Mouse (Mus musculus) left cerebral cortex, adult 18-20 months (tissue): ENCODE data around the gene Pde7b. TPM values are rescaled to one million over a fixed set of nuclear protein-coding genes. Genes with fewer than 3 reads are reported as not detected.

Experiments used
- DNase-seq, 2 experiments: peaks; one replicate each; pipeline ENCODE4 v3.0.0; 2021 to 2022; ENCODE audit warnings: low spot score in 2 of 2, mixed read lengths in 1 of 2
- total RNA-seq, 2 experiments: library from RNA; stranded (reverse); gene quantifications; 2 replicates each; pipeline ENCODE4 v1.2.3; 2021

The Pde7b gene
- total RNA-seq, 2 experiments from 2014 or later: 60.8 to 67.0 TPM

GRCm38 (mm10) chr10:20657316-20658081 is 67.4 kb downstream of the Pde7b start:
- DNase-seq: no peak

GRCm38 (mm10) chr10:20654590-20654989 is 70.3 kb downstream of the Pde7b start:
- DNase-seq: no peak

DNA sequence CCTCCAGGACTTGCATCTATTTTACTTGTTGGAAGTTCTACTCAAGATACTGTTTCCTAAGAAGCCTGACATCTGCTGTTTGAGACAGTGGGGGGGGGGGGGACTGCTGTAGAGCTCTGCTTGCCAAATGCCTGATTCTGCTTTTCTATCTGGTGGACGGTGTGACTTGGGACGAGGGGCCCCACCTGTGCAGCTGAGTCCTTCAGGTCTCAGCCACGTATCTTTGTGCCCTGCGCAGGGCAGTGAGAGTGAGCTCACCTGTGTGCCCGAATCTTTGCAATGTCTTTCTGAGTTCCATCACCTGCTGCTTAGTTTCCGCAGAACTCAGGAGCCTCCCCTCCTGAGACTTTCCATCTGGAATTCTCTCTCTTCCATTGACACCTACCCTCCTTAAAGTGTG is 70.7 kb downstream of the Pde7b start:
- no peak for DNase-seq

GRCm38 (mm10) chr10:20653299-20653698 is 71.6 kb downstream of the Pde7b start:
- DNase-seq: no peak

GRCm38 (mm10) chr10:20636381-20636780 is 88.5 kb downstream of the Pde7b start:
- no peak for DNase-seq

DNA sequence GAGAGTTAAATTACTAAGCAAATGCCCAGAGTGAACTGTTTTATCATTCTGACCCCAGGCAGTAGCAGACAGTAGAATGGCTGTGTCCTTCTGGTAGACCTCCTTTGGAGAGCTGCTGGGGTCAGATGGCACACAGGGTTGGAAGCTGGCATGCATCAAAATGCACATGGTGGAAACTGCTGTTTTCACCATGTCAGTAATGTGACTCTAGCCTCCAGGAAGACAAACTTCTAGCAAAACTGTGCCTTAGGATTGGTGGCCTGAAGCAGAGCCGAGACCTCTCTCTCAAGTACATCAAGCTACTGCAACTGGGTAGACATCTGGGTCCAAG is 91.8 kb downstream of the Pde7b start:
- DNase-seq: no peak

DNA sequence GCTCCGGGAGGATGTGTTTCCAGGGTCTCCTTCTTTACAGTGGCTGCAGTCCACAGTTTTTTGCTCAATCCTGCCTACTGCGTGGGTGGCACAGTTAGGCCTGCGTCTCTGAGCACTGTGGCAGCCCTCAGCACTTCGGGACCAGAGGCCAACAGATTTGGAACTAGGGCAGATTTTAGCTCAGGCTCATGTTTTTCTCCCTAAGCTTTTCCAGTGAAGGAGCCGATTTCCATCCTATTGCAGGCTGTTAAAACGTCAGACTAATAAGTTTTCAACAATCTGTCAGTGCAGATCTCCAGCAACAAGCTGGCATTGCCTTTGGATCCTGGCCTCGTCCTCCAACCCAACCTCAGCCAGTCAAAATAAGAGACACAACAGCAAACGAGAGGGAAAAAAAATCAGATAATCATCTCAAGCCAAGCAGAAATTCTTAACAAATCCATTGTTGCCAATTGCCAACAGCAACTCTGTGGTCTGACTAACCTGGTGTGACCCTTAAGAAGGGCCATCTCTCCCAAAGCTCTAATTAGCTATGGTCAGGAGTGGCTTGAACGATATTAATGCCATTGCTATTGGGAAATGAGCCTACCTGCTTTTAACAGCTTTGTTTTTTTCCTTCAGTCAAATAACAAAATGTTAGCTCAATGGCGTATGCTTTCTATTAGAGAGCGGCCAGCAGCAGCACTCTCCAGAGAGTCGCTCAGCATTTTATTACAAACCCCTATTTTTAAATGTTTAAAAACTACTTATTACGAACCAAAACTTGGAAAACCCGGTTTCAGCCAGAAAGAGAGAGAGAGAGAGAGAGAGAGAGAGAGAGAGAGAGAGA is 92.4 kb downstream of the Pde7b start:
- DNase-seq: no peak

DNA sequence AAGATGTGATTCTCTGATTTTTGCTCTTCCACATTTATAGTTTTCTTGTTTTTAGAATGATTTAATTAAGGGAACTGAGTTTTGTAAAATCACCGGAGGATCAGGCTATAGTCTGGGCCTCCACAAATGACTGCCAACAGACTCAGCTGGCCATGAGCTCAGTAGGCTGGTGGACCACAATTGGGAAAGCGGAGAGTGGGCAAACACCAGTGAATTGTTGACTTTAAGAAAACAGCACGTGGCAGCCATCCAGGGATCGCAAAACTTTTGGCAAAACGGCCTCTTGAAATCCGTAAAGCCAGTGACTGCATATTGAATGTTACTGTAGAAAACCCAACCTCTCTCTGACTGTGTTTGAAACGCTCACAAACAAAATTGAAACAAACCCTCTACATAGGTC is 94.8 kb downstream of the Pde7b start:
- no peak for DNase-seq

- DNase-seq: no peak
Measured at GRCm38 (mm10) chr10:20625702-20626375, 99.0 kb downstream of the Pde7b start.

DNA sequence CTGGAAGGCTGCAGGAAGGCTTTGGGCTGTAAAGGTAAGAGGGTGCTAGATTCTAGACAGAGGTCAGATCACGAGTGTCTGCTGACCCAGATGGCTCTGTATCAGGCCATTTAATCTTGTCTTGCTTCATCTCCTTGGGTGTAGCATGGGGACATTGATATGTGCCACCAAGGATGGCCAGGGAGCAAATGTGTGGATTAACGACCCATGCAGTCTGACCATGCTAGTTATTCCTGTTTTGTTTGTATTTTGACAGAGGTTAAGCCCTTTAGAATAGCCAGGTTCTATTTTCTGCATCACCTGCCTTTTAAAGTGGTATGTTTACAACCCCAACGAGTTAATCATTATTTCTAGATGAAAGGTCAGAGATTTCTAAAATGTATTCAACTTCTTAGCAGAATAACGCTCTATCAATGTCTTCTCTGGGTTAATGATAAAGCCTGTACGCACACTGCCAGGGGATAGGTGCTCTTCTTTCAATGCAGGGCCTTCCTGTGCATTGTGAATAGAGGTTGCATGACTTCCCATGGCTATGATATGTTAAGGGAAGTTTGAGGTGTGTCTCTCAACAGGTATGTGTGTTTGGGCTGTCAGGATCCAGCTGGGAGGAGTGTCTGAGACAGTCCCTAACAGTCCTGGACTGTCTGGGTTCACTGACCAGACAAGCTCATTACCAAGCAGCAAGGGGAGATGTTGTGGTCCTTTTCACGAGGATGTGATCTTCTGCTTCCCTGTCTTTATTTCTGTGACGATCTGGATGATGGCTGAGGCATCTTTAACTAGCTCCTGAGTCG is 103.0 kb downstream of the Pde7b start:
- DNase-seq: no peak

DNA sequence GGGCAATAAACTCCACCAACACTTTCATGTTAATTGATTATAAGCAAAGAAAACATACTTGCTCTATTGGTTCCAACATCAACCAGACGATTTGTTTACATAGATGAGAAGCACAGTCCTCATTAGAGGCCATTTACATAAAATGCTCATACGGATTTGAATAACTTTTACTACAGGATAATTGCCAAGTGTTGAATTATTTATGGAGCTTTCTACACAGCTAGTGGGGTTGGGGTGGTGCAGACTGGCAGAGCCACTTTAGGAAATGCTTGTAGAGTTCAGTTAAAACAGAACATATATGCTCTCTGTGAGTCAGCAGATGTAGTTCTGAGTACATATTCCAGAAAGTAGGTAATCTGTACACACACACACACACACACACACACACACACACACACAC is 118.9 kb downstream of the Pde7b start:
- no peak for DNase-seq

GRCm38 (mm10) chr10:20595107-20595810 is 129.6 kb downstream of the Pde7b start:
- no peak for DNase-seq

- DNase-seq: no peak
Measured at GRCm38 (mm10) chr10:20594015-20594414, 130.9 kb downstream of the Pde7b start.

DNA sequence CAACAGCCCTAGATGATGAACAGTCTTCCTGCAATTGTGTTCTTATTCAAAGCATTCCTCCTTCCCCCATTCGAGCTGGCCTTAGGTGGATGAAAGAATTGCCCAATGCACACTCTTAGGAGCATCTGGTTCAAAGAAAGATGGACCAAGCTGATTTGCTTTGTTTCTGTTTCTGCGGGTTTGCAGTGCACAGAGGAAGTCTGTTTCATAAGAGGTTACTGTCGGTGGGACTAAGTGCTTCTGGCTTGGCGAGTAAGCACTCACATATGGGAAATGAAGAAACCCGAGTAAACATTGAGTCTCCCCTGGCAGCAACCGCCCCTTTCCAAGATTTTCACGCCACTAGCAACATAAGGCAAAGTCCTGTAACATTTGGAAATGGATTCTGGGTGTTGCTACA is 134.8 kb downstream of the Pde7b start:
- no peak for DNase-seq

DNA sequence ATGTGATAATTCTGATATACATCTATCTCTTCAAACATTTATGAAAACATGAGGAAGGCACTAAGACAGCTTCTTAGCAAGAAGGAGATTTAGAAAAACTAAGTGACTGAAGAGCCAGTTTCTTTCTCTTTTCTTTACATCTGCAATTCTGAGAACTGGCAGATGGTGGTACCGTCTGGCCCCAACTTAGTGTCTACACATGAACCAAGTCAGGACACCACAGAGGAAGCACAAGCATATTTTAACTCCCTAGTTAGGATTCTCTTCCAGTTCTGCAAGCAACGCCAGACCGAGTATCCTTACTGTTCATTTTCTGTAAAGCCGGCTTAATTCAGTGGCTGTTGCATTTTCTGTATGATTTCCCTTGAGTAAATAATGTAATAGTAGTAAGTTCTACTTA is 138.9 kb downstream of the Pde7b start:
- peak; percentile 25 to 52 for DNase-seq

DNA sequence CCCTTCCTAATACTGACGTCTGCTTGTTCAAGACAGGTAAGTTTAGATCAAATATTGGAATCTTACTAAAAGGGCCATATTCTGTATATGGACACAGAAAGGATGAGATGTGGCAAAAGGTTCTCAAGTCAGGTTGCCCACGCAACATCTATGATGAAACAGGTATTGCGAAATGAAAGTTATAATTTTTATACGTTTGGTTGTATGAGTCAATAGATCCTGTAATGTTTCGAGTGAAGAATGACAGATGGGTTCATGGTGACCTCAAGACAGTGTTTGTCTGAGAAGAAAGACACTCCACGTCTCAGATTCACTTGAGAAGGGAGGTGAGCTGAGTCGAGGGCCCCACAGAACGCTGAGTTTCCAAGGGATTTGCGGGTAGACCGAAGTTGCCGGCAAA is 149.9 kb downstream of the Pde7b start:
- DNase-seq: no peak

- DNase-seq: no peak
Measured at GRCm38 (mm10) chr10:20574414-20574813, 150.5 kb downstream of the Pde7b start.

DNA sequence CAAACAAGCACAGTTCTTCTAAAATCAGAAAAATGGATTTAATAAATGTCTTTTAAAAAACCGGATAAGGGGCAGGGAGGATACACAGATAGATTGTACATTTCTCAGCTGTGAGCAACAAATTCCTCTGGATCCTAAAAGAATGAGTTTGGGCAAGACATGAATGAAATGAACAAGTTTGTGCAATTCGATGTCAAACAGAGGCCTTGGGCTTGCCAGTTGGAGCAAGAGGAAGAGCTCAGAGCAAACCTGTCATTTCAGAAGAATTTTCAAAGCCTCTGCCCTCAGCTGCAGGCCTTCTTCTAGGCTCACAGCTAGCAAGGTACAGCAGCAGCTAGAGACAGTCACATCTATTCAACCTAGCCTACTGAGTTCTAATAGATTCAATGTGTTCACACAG is 153.4 kb downstream of the Pde7b start:
- DNase-seq: no peak

GRCm38 (mm10) chr10:20568630-20569029 is 156.2 kb downstream of the Pde7b start:
- no peak for DNase-seq

GRCm38 (mm10) chr10:20567684-20568236 is 157.1 kb downstream of the Pde7b start:
- no peak for DNase-seq
